Mouse (Mus musculus) embryonic fibroblast, embryonic 13.5 days (primary cell): Measurements from ENCODE around the gene Bsg.

Experiments
- CTCF ChIP-seq: IDR thresholded peaks from 2 replicates; pipeline ENCODE4 v1.5.1; 2011; ENCODE audit warnings: mild to moderate bottlenecking, control low read depth, low read length, moderate library complexity, borderline replicate concordance; ENCODE audit not compliant: insufficient read depth
- POLR2A ChIP-seq: IDR thresholded peaks from 2 replicates; pipeline ENCODE4 v1.6.1; 2011; ENCODE audit warnings: low read depth, mild to moderate bottlenecking, control low read depth, low read length, moderate library complexity

DNA sequence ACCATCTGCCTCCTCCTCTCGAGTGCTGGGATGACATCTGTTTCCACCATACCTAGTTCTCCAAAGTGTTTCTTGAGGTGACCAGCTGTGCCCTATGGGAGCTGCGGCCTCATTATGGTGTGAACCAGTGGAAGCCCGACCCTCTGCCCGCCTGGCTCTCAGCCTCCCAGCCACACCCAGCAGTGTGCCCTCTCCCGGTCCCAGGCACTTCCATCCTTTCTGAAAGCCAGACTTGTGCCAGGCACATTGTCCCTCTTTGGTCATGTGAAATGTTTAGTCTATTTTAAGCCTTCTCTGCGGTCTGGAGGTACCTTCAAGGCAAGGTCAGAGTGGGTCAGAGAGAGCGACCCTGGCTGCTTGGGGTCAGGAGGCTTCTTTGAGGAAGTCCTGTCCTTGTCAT is 19.4 kb downstream of the Bsg start:
- TF ChIP-seq CTCF (no peak), POLR2A (no peak)
